Mouse (Mus musculus): ENCODE measurements around the gene Abhd2.
"Not testable (repeated sequence)": the region's sequence is repeated elsewhere in the genome, so short reads cannot be mapped to it uniquely, and the experiment has no call there.

Gene Abhd2

GRCm38 (mm10) chr7:79267690-79268388 lies 5.2 kb upstream of the Abhd2 start:
- no peak for DNase-seq

GRCm38 (mm10) chr7:79268897-79269296 lies 4.1 kb upstream of the Abhd2 start:
- no peak for DNase-seq

GRCm38 (mm10) chr7:79269411-79269810 lies 3.6 kb upstream of the Abhd2 start:
- no peak for DNase-seq

- no peak for DNase-seq
Observed at GRCm38 (mm10) chr7:79269866-79270265, 3.1 kb upstream of the Abhd2 start.

GRCm38 (mm10) chr7:79270961-79271387 lies 2.0 kb upstream of the Abhd2 start:
- DNase-seq: no peak

- DNase-seq: no peak
Observed at GRCm38 (mm10) chr7:79271861-79272788, 874 bp upstream of the Abhd2 start.

GRCm38 (mm10) chr7:79273738-79274472 lies 906 bp downstream of the Abhd2 start:
- DNase-seq: no peak

GRCm38 (mm10) chr7:79274473-79275010 lies 1.5 kb downstream of the Abhd2 start:
- DNase-seq: no peak

- DNase-seq: no peak
Observed at GRCm38 (mm10) chr7:79275345-79275744, 2.3 kb downstream of the Abhd2 start.

- no peak for DNase-seq
Observed at GRCm38 (mm10) chr7:79278432-79278831, 5.4 kb downstream of the Abhd2 start.

GRCm38 (mm10) chr7:79279376-79280029 lies 6.5 kb downstream of the Abhd2 start:
- DNase-seq: no peak

- DNase-seq: no peak
Observed at GRCm38 (mm10) chr7:79282883-79283670, 10.1 kb downstream of the Abhd2 start.

GRCm38 (mm10) chr7:79283671-79283941 lies 10.6 kb downstream of the Abhd2 start:
- not testable (repeated sequence) for DNase-seq

- DNase-seq: no peak
Observed at GRCm38 (mm10) chr7:79284160-79284888, 11.3 kb downstream of the Abhd2 start.

- DNase-seq: no peak
Observed at GRCm38 (mm10) chr7:79284889-79285280, 11.9 kb downstream of the Abhd2 start.

GRCm38 (mm10) chr7:79285408-79285807 lies 12.4 kb downstream of the Abhd2 start:
- DNase-seq: no peak

GRCm38 (mm10) chr7:79287226-79287625 lies 14.2 kb downstream of the Abhd2 start:
- DNase-seq: no peak

- no peak for DNase-seq
Observed at GRCm38 (mm10) chr7:79287928-79288327, 14.9 kb downstream of the Abhd2 start.

GRCm38 (mm10) chr7:79288422-79288821 lies 15.4 kb downstream of the Abhd2 start:
- DNase-seq: no peak

- peak; percentile 44 for DNase-seq
Observed at GRCm38 (mm10) chr7:79293605-79294232, 20.7 kb downstream of the Abhd2 start.
